10 mouse cellular contexts compared by ENCODE assay signal in genomic region chr9:61872246-61872941, GRCm38 (mm10). TPM values are rescaled to one million over a fixed set of nuclear protein-coding genes. Genes with fewer than 3 reads are reported as not detected.
DNase-seq lines count a peak whose midpoint lies in the region; ATAC-seq lines count a peak whose summit lies in the region.
"Had no signal": no experiment of that assay in that cellular context is flagged by ENCODE, and none has a peak within 500 bp of the region (broad histone marks: within the 10 kb centered on the region; RNA-seq: fewer than 3 reads in every experiment).

No protein-coding gene starts in this region.

- ATAC-seq in embryonic facial prominence, embryonic 11.5 days (replicated peaks; ENCODE audit: insufficient number of reproducible peaks, low FRiP score, low TSS enrichment, low read depth), result peak; percentile 80
- ATAC-seq in hindbrain, embryonic 13.5 days (ENCODE audit: low FRiP score), result peak; percentile 85
- peak; percentile 89 for ATAC-seq in midbrain, embryonic 16.5 days

- no peaks in the 10 kb centered on the region for H3K27me3 ChIP-seq in embryonic facial prominence, embryonic 11.5 days (ENCODE audit: control insufficient read depth, insufficient read depth, low read length)
- H3K27me3 ChIP-seq in hindbrain, embryonic 13.5 days, result peaks cover 4% of the 10 kb centered on the region; the same call in 1 of the 2 replicates
- H3K27me3 ChIP-seq in midbrain, embryonic 16.5 days (ENCODE audit: control insufficient read depth, insufficient read depth, low read depth, low read length), result no peaks in the 10 kb centered on the region
- H3K27me3 ChIP-seq: stomach, embryonic 15.5 days had no signal

- H3K9ac ChIP-seq in embryonic facial prominence, embryonic 11.5 days (replicated peaks; ENCODE audit: low read length), result no peak overlapping the region
- no peak overlapping the region for H3K9ac ChIP-seq in hindbrain, embryonic 13.5 days
- 0 out of 2 replicates have a peak overlapping the region, but pooled peaks have one; percentile 18 for H3K9ac ChIP-seq in midbrain, embryonic 16.5 days (ENCODE audit: low read depth, low read length)
- H3K9ac ChIP-seq: liver, embryonic 15.5 days; stomach, embryonic 15.5 days had no signal

- no peak overlapping the region for H3K4me3 ChIP-seq in embryonic facial prominence, embryonic 11.5 days (ENCODE audit: low read depth, low read length)
- no peak overlapping the region for H3K4me3 ChIP-seq in hindbrain, embryonic 13.5 days
- H3K4me3 ChIP-seq in midbrain, embryonic 16.5 days (ENCODE audit: low read depth, low read length), result no peak overlapping the region
- H3K4me3 ChIP-seq: liver, embryonic 15.5 days; megakaryocyte, embryonic 14.5 days; stomach, embryonic 15.5 days had no signal

- 46% methylated on average over 8 of the region's 8 CpGs for WGBS in embryonic facial prominence, embryonic 11.5 days
- 13% methylated on average over 8 of the region's 8 CpGs for WGBS in hindbrain, embryonic 13.5 days
- WGBS in midbrain, embryonic 16.5 days, result 11% methylated on average over 8 of the region's 8 CpGs

- H3K27ac ChIP-seq in embryonic facial prominence, embryonic 11.5 days (replicated peaks; ENCODE audit: low read depth, low read length), result no peak overlapping the region
- H3K27ac ChIP-seq in hindbrain, embryonic 13.5 days, result peak overlapping the region; percentile 50
- H3K27ac ChIP-seq in midbrain, embryonic 16.5 days (ENCODE audit: low read length), result peak overlapping the region; percentile 70
- H3K27ac ChIP-seq: liver, embryonic 15.5 days; stomach, embryonic 15.5 days had no signal

- no peaks in the 10 kb centered on the region for H3K36me3 ChIP-seq in embryonic facial prominence, embryonic 11.5 days (replicated peaks; ENCODE audit: control insufficient read depth, insufficient read depth, low read depth, low read length)
- H3K36me3 ChIP-seq in hindbrain, embryonic 13.5 days, result no peaks in the 10 kb centered on the region
- H3K36me3 ChIP-seq in midbrain, embryonic 16.5 days (ENCODE audit: control insufficient read depth, insufficient read depth, low read length), result no peaks in the 10 kb centered on the region
- H3K36me3 ChIP-seq: liver, embryonic 15.5 days; stomach, embryonic 15.5 days had no signal

- H3K4me1 ChIP-seq in embryonic facial prominence, embryonic 11.5 days (ENCODE audit: control insufficient read depth, insufficient read depth, low read length), result peaks cover 3% of the 10 kb centered on the region
- H3K4me1 ChIP-seq in hindbrain, embryonic 13.5 days (replicated peaks), result peaks cover 56% of the 10 kb centered on the region
- H3K4me1 ChIP-seq in midbrain, embryonic 16.5 days (ENCODE audit: control insufficient read depth, insufficient read depth, low read length), result peaks cover 27% of the 10 kb centered on the region

- no peaks in the 10 kb centered on the region for H3K9me3 ChIP-seq in embryonic facial prominence, embryonic 11.5 days (replicated peaks; ENCODE audit: control insufficient read depth, low read length)
- H3K9me3 ChIP-seq in hindbrain, embryonic 13.5 days, result no peaks in the 10 kb centered on the region
- H3K9me3 ChIP-seq in midbrain, embryonic 16.5 days (replicated peaks; ENCODE audit: control insufficient read depth, low read length, poor library complexity, severe bottlenecking), result no peaks in the 10 kb centered on the region
- H3K9me3 ChIP-seq: liver, embryonic 15.5 days; stomach, embryonic 15.5 days had no signal

- peak; percentile 38 for DNase-seq in embryo, embryonic 10 days (ENCODE audit: low spot score)
- DNase-seq in embryonic facial prominence, embryonic 11.5 days (ENCODE audit: low spot score), result peak; percentile 24
- DNase-seq in urinary bladder, adult 18-20 months (ENCODE audit: low spot score in 2 of 2), result no peak
- DNase-seq in heart, postnatal 4 days, result no peak
- no peak for DNase-seq in natural killer cell, adult 2 months (ENCODE audit: low spot score in 2 of 2)

- no peak overlapping the region for H3K4me2 ChIP-seq in embryonic facial prominence, embryonic 11.5 days (ENCODE audit: low read depth, low read length)
- H3K4me2 ChIP-seq in hindbrain, embryonic 13.5 days, result no peak overlapping the region
- no peak overlapping the region for H3K4me2 ChIP-seq in midbrain, embryonic 16.5 days (ENCODE audit: low read length)
- H3K4me2 ChIP-seq: liver, embryonic 15.5 days; stomach, embryonic 15.5 days had no signal

RNA-seq across cellular contexts. Expression of gene Rplp1, which starts 41.9 kb away (rescaled TPM):
- polyA plus RNA-seq in embryonic facial prominence, embryonic 11.5 days (2014; fragmentation: Nextera tagmentation; extraction: Ambion mirVana), result 1,072 and 1,174 TPM in 2 replicates
- polyA plus RNA-seq in hindbrain, embryonic 13.5 days (2015; fragmentation: Nextera tagmentation; extraction: Ambion mirVana), result 917 and 923 TPM in 2 replicates
- polyA plus RNA-seq in midbrain, embryonic 16.5 days (2015; fragmentation: Nextera tagmentation; extraction: Ambion mirVana), result 818 and 819 TPM in 2 replicates
- total RNA-seq in heart, postnatal 4 days (2021), result 1,000 to 10,000 TPM; 1,924 to 1,989 TPM

Comparison
In these comparisons a context has a peak if more than half of its experiments do, and no peak if none do; other contexts are left out.
1. DNase-seq: peak in embryo, embryonic 10 days (single experiment) and embryonic facial prominence, embryonic 11.5 days (single experiment); none in urinary bladder, adult 18-20 months (0 of 2), heart, postnatal 4 days (single experiment) and natural killer cell, adult 2 months (0 of 2).
2. Peak in every context shown above with its lines, with median percentiles within 50 percentile points of each other: ATAC-seq.